In genomic region chrX:142827644-142828043, GRCm38 (mm10) we compare ENCODE assay signal across 15 mouse cellular contexts.
A peak's percentile ranks its signal among the peaks of the same experiment; 100 is the strongest.
DNase-seq lines count a peak whose midpoint lies in the region; ATAC-seq and TF ChIP-seq lines count a peak whose summit lies in the region.
"Had no signal": no experiment of that assay in that cellular context is flagged by ENCODE, and none has a peak within 500 bp of the region (broad histone marks: within the 10 kb centered on the region; RNA-seq: fewer than 3 reads in every experiment).

No protein-coding gene starts in this region.

- no peak overlapping the region for H3K27ac ChIP-seq in intestine, postnatal 0 days (ENCODE audit: low read depth, low read length)
- H3K27ac ChIP-seq in intestine, embryonic 16.5 days (ENCODE audit: low read length), result no peak overlapping the region
- no peak overlapping the region for H3K27ac ChIP-seq in midbrain, postnatal 0 days (ENCODE audit: low read depth, low read length)
- no peak overlapping the region for H3K27ac ChIP-seq in midbrain, embryonic 10.5 days (replicated peaks)
- H3K27ac ChIP-seq: kidney, embryonic 15.5 days; limb, embryonic 13.5 days had no signal

- H3K36me3 ChIP-seq in intestine, postnatal 0 days (ENCODE audit: control insufficient read depth, insufficient read depth), result no peaks in the 10 kb centered on the region
- no peaks in the 10 kb centered on the region for H3K36me3 ChIP-seq in intestine, embryonic 16.5 days (ENCODE audit: control insufficient read depth, insufficient read depth, low read length)
- no peaks in the 10 kb centered on the region for H3K36me3 ChIP-seq in midbrain, postnatal 0 days (ENCODE audit: insufficient read depth, low read length)
- H3K36me3 ChIP-seq in midbrain, embryonic 10.5 days, result no peaks in the 10 kb centered on the region
- H3K36me3 ChIP-seq: kidney, embryonic 15.5 days; limb, embryonic 13.5 days had no signal

- no peaks in the 10 kb centered on the region for H3K4me1 ChIP-seq in intestine, postnatal 0 days (replicated peaks; ENCODE audit: control insufficient read depth, insufficient read depth, low read length)
- H3K4me1 ChIP-seq in intestine, embryonic 16.5 days (ENCODE audit: control insufficient read depth, insufficient read depth, low read length), result no peaks in the 10 kb centered on the region
- no peaks in the 10 kb centered on the region for H3K4me1 ChIP-seq in midbrain, postnatal 0 days (ENCODE audit: insufficient read depth, low read length)
- no peaks in the 10 kb centered on the region for H3K4me1 ChIP-seq in midbrain, embryonic 10.5 days

- WGBS in intestine, postnatal 0 days, result 48% methylated on average over 1 of the region's 1 CpGs
- 52% methylated on average over 1 of the region's 1 CpGs for whole genome bisulfite sequencing in intestine, embryonic 16.5 days
- 32% methylated on average over 1 of the region's 1 CpGs for WGBS in midbrain, postnatal 0 days
- 19% methylated on average over 1 of the region's 1 CpGs for WGBS in midbrain, embryonic 10.5 days

- no peaks in the 10 kb centered on the region for H3K27me3 ChIP-seq in intestine, postnatal 0 days (replicated peaks; ENCODE audit: control insufficient read depth, insufficient read depth, low read length)
- no peaks in the 10 kb centered on the region for H3K27me3 ChIP-seq in intestine, embryonic 16.5 days (replicated peaks; ENCODE audit: control insufficient read depth, insufficient read depth, low read length)
- H3K27me3 ChIP-seq in midbrain, postnatal 0 days (ENCODE audit: insufficient read depth, low read length), result no peaks in the 10 kb centered on the region
- peaks cover 87% of the 10 kb centered on the region for H3K27me3 ChIP-seq in midbrain, embryonic 10.5 days (ENCODE audit: low read depth, poor library complexity, severe bottlenecking)

- DNase-seq in CD4-positive, CD25-positive, alpha-beta regulatory T cell, adult 2 months (ENCODE audit: low read depth, low spot score), result peak; percentile 29
- DNase-seq in midbrain, postnatal 0 days (ENCODE audit: low spot score), result no peak
- no peak for DNase-seq in midbrain, embryonic 10.5 days (ENCODE audit: low spot score)
- no peak for DNase-seq in natural killer cell, adult 2 months (ENCODE audit: low spot score in 2 of 2)
- DNase-seq in adrenal gland, postnatal 10 days, result no peak
- DNase-seq: cerebellum, postnatal 14 days; gastrocnemius, postnatal 14 days had no signal

- no peak overlapping the region for H3K4me3 ChIP-seq in intestine, postnatal 0 days (ENCODE audit: low read depth, low read length)
- H3K4me3 ChIP-seq in intestine, embryonic 16.5 days (ENCODE audit: low read length), result no peak overlapping the region
- H3K4me3 ChIP-seq in midbrain, postnatal 0 days (ENCODE audit: low read depth, low read length), result no peak overlapping the region
- no peak overlapping the region for H3K4me3 ChIP-seq in midbrain, embryonic 10.5 days
- H3K4me3 ChIP-seq: kidney, embryonic 15.5 days; limb, embryonic 13.5 days; megakaryocyte, embryonic 14.5 days had no signal

- no peaks in the 10 kb centered on the region for H3K9me3 ChIP-seq in intestine, postnatal 0 days (ENCODE audit: control insufficient read depth)
- no peaks in the 10 kb centered on the region for H3K9me3 ChIP-seq in intestine, embryonic 16.5 days (ENCODE audit: control insufficient read depth, low read length)
- no peaks in the 10 kb centered on the region for H3K9me3 ChIP-seq in midbrain, postnatal 0 days (ENCODE audit: low read length)
- H3K9me3 ChIP-seq in midbrain, embryonic 10.5 days (replicated peaks), result no peaks in the 10 kb centered on the region
- H3K9me3 ChIP-seq: G1E; kidney, embryonic 15.5 days; limb, embryonic 13.5 days; megakaryocyte, embryonic 14.5 days had no signal

- H3K4me2 ChIP-seq in intestine, postnatal 0 days (replicated peaks; ENCODE audit: low read depth), result no peak overlapping the region
- no peak overlapping the region for H3K4me2 ChIP-seq in intestine, embryonic 16.5 days (ENCODE audit: low read depth, low read length)
- no peak overlapping the region for H3K4me2 ChIP-seq in midbrain, postnatal 0 days (ENCODE audit: low read depth, low read length, poor library complexity, severe bottlenecking)
- H3K4me2 ChIP-seq: kidney, embryonic 15.5 days; limb, embryonic 13.5 days had no signal

- TF ChIP-seq CTCF in intestine, postnatal 0 days (IDR thresholded peaks at IDR 0.05; ENCODE audit: low read depth), result peak; percentile 45
- peak; percentile 27; the same call in 1 of the 2 replicates for TF ChIP-seq CTCF in midbrain, postnatal 0 days (IDR thresholded peaks at IDR 0.05)

- no peak for ATAC-seq in CD4-positive, CD25-positive, alpha-beta regulatory T cell, adult 4 months
- ATAC-seq in intestine, postnatal 0 days, result no peak
- no peak for ATAC-seq in intestine, embryonic 16.5 days
- ATAC-seq in midbrain, postnatal 0 days (ENCODE audit: low FRiP score), result no peak
- ATAC-seq: hindbrain, embryonic 16.5 days had no signal

- no peak overlapping the region for H3K9ac ChIP-seq in intestine, postnatal 0 days (ENCODE audit: low read depth, low read length)
- no peak overlapping the region for H3K9ac ChIP-seq in intestine, embryonic 16.5 days (ENCODE audit: low read depth, low read length)
- no peak overlapping the region for H3K9ac ChIP-seq in midbrain, postnatal 0 days (replicated peaks; ENCODE audit: low read length, poor library complexity, severe bottlenecking)
- H3K9ac ChIP-seq: kidney, embryonic 15.5 days; limb, embryonic 13.5 days had no signal
